Mouse (Mus musculus) testis, adult 10 weeks (tissue): ENCODE data around the gene Afp. TPM values are rescaled to one million over a fixed set of nuclear protein-coding genes. Genes with fewer than 3 reads are reported as not detected.

Experiments
- polyA plus RNA-seq: library from polyadenylated mRNA; stranded (reverse); fragments of 350-450 nt; fragmentation: Illumina TruSeq; extraction: RNeasy Lipid Tissue Mini Kit (QIAGEN cat#74804); gene quantifications from one replicate; pipeline ENCODE4 v1.2.3, GENCODE M21; 2014; ENCODE audit warnings: low read depth, low replicate concordance

The Afp gene
- polyA plus RNA-seq: 0.41 TPM

DNA sequence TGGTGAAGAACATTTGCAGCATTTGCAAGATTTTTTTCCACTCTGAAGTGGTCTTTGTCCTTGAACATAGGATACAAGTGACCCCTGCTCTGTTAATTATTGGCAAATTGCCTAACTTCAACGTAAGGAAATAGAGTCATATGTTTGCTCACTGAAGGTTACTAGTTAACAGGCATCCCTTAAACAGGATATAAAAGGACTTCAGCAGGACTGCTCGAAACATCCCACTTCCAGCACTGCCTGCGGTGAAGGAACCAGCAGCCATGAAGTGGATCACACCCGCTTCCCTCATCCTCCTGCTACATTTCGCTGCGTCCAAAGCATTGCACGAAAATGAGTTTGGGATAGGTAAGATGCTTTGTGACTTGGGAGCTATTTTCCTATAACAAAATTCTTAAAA, at the start of gene Afp:
TSS of gene Afp (plus strand) at position 220 of the 400 bp plus-strand sequence.

DNA sequence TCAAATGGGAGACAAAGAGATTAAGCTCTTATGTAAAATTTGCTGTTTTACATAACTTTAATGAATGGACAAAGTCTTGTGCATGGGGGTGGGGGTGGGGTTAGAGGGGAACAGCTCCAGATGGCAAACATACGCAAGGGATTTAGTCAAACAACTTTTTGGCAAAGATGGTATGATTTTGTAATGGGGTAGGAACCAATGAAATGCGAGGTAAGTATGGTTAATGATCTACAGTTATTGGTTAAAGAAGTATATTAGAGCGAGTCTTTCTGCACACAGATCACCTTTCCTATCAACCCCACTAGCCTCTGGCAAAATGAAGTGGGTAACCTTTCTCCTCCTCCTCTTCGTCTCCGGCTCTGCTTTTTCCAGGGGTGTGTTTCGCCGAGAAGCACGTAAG, 29.9 kb upstream of the Afp start, which contains the start of gene Alb:
TSS of gene Alb (plus strand) at position 279 of the 400 bp plus-strand sequence.

DNA sequence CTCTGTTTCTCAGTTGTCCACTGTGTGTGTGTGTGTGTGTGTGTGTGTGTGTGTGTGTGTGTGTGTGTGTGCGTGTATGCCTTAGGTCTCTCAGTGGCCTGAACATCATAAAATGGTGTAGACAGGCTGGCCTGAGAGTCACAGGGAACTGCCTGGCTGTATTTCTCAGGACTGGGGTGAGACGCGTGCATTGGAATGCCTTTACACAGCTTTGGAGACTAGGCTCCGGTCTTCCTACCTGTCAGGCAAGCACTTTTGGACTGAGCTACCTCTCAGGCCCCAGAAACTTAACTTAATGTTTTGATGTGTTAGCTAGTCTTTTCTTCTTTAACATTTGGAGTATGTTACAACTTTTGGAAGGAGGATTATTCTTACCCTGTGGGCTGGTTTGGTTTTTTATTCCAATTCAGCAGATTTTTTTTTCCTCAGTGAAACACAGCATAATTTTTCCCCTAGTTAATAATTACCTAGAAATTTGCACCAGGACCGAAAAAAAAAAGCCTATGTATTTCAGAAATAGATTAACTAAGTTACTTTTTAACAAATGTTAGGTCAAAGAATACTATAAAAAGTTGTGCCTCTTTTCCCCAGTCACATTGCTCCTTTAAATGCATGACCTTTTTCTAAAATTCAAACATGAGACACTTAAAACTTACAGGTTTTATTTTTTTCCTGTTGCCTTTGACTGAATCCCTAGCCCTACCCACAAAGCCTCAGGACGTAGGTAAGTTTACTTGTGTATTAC, 28.0 kb downstream of the Afp start, which contains the start of gene Afm:
TSS of gene Afm (plus strand) at position 577 of the 745 bp plus-strand sequence.

Other genes starting within 250 kb of the Afp start
- 68.7 TPM for gene Ankrd17, start 124.2 kb upstream of the Afp start, polyA plus RNA-seq
- 3.2 TPM for gene Gm9958, start 123.5 kb upstream of the Afp start, polyA plus RNA-seq
- 1.7 TPM for gene Alb, start 29.8 kb upstream of the Afp start, polyA plus RNA-seq
- gene Afm, start 28.2 kb downstream of the Afp start, polyA plus RNA-seq: 3.3 TPM
- not detected for gene 5830473C10Rik, start 70.4 kb downstream of the Afp start, polyA plus RNA-seq
- gene Rassf6, start 149.9 kb downstream of the Afp start, polyA plus RNA-seq: 0.90 TPM